Mouse (Mus musculus) E14TG2a.4 (cell line): ENCODE results near the gene Retnla.

Experiments
- CTCF ChIP-seq: conservative IDR thresholded peaks from 2 replicates; pipeline ENCODE4 v1.5.1; 2014; ENCODE audit warnings: low read length
- NANOG ChIP-seq: IDR thresholded peaks from 2 replicates; pipeline ENCODE4 v1.6.1; 2014; ENCODE audit warnings: borderline replicate concordance, low read length, mixed read lengths

GRCm38 (mm10) chr16:48871754-48872153 lies 29.4 kb downstream of the Retnla start:
- no peak for TF ChIP-seq CTCF
- TF ChIP-seq NANOG, result no peak
